Mouse (Mus musculus) gastrocnemius, postnatal 14 days (tissue): Measurements from ENCODE around the gene Fam234a. TPM values are rescaled to one million over a fixed set of nuclear protein-coding genes. Genes with fewer than 3 reads are reported as not detected.
"Not testable (repeated sequence)": the region's sequence is repeated elsewhere in the genome, so short reads cannot be mapped to it uniquely, and the experiment has no call there.

Experiments
- DNase-seq: peaks from one replicate; pipeline ENCODE4 v3.0.0; 2021; ENCODE audit warnings: mixed read lengths
- intact Hi-C: fragments of 180-260 bp; cut with DNase I; formaldehyde crosslinking; loops from one replicate; pipeline ENCODE4 v1.15.1; 2025; ENCODE audit warnings: low total_unique reads
- long read RNA-seq, 2 experiments: library from polyadenylated mRNA; stranded (forward); transcript quantifications; one replicate each; pipeline ENCODE4 v2.0.0; 2021
- total RNA-seq, 2 experiments: library from RNA; stranded (reverse); gene quantifications; 2 replicates each; pipeline ENCODE4 v1.2.3; 2021

Fam234a gene
- 10 to 100 TPM; 47.8 to 62.8 TPM for total RNA-seq
- long read RNA-seq, experiment 1, transcript Fam234a-202 (12 exons, 2,629 nt): major isoform, 22 of 89 reads
- long read RNA-seq, experiment 1, transcript Fam234a-206 (12 exons, 2,749 nt): minor isoform, 14 of 89 reads
- long read RNA-seq, experiment 1, transcript Fam234a-201 (13 exons, 3,714 nt): minor isoform, 15 of 89 reads
- long read RNA-seq, experiment 1, transcript Fam234a-209 (13 exons, 2,833 nt): minor isoform, 16 of 89 reads
- long read RNA-seq, experiment 1, partial matches to known transcripts: 6 of 89 reads
- long read RNA-seq, experiment 1, other reads (novel, unspliced or antisense): 15 of 89 reads
- long read RNA-seq, experiment 2, transcript Fam234a-201 (13 exons, 3,714 nt): major isoform, 21 of 98 reads
- long read RNA-seq, experiment 2, transcript Fam234a-202 (12 exons, 2,629 nt): minor isoform, 18 of 98 reads
- long read RNA-seq, experiment 2, transcript Fam234a-209 (13 exons, 2,833 nt): minor isoform, 15 of 98 reads
- long read RNA-seq, experiment 2, transcript Fam234a-206 (12 exons, 2,749 nt): minor isoform, 13 of 98 reads
- long read RNA-seq, experiment 2, partial matches to known transcripts: 7 of 98 reads
- long read RNA-seq, experiment 2, other reads (novel, unspliced or antisense): 16 of 98 reads

DNA sequence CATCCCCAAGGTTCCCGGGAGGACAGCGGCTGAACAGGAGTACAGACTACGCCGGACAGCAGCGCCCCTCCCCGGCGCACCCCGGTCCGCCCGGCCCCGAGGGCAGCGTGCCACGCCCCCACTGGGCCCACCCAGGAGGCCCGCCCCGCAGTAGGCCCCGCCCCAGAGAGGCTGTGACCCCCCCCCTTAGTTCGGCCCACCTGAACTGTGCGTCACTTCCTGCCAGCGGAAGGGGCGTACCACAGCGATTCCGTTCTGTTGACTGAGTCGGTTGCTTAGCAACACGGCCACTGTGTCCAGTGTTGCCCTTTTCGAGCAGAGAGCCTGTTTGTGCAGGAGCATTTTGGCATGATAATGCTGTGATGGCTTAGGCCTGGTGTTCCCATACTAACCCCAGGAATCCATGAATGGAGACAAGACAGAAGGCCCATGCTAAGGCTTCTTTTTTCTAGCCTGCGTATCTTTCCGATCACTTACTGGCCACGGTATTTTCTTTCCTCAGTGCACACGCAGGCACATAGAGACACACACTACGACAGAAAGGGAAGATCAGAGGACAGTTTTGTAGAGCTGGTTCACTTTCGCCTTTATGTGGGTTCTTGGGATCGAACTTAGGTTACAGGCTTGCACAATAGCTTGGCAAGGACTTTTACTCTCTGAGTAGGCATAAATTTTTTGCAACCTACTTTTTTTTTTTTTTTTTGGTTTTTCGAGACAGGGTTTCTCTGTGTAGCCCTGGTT, at the start of gene Fam234a:
Gene Fam234a (minus strand): TSS at position 142 of the 741 bp plus-strand sequence.
- intact Hi-C loops: loop anchor here (10.0 kb wide), 1 partner anchor 109 kb away; the partner anchor contains the start of gene Axin1
- DNase-seq: peak; percentile 97

DNA sequence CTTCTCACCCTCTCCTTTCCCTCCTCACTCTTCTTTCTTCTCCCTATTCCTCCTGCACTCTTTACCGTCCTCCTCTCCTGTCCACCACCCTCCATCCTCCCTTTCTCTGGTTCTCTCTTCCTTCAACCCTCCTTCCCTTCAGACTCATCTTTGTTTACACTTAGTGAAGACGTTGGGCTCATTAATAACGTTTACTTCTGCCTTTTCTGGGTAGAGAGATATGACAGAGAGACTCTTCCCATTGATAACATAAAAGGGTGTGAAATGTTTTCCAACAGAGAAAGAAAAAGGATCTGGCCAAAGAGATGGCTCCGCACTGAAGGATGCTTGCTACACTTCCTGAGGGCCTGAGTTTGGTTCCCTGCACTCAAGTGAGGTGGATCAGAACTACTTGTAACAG, 45.4 kb upstream of the Fam234a start:
- DNase-seq: no peak
- intact Hi-C loops: no loop called here

GRCm38 (mm10) chr17:26286199-26286955, 42.3 kb upstream of the Fam234a start:
- intact Hi-C loops: no loop called here
- DNase-seq: no peak

DNA sequence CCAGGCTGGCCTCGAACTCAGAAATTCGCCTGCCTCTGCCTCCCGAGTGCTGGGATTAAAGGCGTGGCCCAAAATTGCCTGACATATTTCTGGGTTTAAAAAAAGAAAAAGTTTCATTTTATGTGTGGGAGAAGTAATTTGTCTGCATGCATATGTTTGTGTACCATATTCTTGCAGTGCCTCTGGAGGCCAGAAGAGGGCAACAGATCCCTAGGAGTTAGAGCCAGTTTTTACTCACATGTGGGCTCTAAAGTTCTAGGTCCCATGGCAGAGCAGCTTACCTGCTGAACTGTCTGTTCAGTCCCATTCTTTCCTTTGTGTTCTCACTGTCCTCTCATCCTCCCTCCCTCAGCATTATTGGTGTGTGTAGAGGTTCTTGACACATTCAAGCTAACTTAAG, 32.7 kb upstream of the Fam234a start:
- intact Hi-C loops: no loop called here
- no peak for DNase-seq

DNA sequence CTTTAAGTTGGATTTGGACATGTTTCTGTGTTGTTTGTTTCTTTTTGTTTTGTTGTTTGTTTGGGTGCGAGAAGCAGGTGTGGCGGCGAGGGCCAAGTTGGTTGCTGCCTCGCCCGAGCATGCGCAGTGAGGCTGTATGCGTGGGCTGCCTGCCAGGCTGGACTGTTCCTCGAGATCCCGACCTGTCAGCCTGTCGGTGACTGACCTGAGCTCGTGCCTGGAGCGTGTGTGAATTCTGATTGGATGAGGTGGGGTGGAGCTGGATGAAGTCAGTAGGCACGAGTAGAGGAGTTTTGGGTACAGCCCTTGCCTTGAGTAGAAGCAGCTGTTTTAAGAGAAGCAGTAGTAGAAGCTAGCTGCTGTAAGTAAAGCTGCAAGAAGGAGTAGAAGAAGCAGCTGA, 31.9 kb upstream of the Fam234a start:
- no peak for DNase-seq
- intact Hi-C loops: no loop called here

DNA sequence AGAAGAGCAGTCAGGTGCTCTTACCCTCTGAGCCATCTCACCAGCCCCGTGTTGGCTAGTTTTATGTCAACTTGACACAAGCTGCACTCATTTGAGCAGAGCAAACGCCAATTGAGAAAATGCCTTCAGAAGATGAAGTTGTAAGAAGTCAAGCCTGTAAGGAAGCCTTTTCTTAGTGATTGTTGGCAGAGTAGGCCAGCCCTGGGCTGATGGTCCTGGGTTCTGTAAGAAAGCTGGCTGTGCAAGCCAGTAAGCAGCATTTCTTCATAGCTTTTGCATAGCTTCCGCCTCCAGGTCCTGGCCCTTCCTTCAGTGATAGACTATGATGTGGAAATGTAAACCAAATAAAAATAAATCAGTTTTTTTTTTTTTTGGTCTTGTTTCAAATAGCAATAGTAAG, 28.5 kb upstream of the Fam234a start:
- intact Hi-C loops: no loop called here
- DNase-seq: no peak

GRCm38 (mm10) chr17:26269577-26269976, 25.5 kb upstream of the Fam234a start:
- intact Hi-C loops, DNase-seq: not testable (repeated sequence)

GRCm38 (mm10) chr17:26268851-26269250, 24.8 kb upstream of the Fam234a start:
- DNase-seq: no peak
- intact Hi-C loops: no loop called here

- no peak for DNase-seq
Measured at GRCm38 (mm10) chr17:26262384-26262783, 18.3 kb upstream of the Fam234a start.

GRCm38 (mm10) chr17:26261826-26262225, 17.8 kb upstream of the Fam234a start:
- DNase-seq: no peak
- intact Hi-C loops: no loop called here

More at GRCm38 (mm10) chr17:26262384-26262783, 18.3 kb upstream of the Fam234a start:
- intact Hi-C loops: no loop called here

- DNase-seq: no peak
- intact Hi-C loops: no loop called here
Measured at GRCm38 (mm10) chr17:26255313-26255712, 11.3 kb upstream of the Fam234a start.

- intact Hi-C loops: no loop called here
- no peak for DNase-seq
Measured at GRCm38 (mm10) chr17:26253399-26253798, 9.4 kb upstream of the Fam234a start.

GRCm38 (mm10) chr17:26252539-26253251, 8.7 kb upstream of the Fam234a start, which contains the start of gene Luc7l:
TSS of gene Luc7l (plus strand) at chr17:26252896.
- intact Hi-C loops: no loop called here
- DNase-seq: peak; percentile 94

- DNase-seq: no peak
- intact Hi-C loops: no loop called here
Measured at GRCm38 (mm10) chr17:26251886-26252538, 8.0 kb upstream of the Fam234a start.

- peak; percentile 80 for DNase-seq
- intact Hi-C loops: loop anchor here (10.0 kb wide), 1 partner anchor 109 kb away; the partner anchor contains the start of gene Axin1
Measured at GRCm38 (mm10) chr17:26243471-26244100, 456 bp downstream of the Fam234a start.

DNA sequence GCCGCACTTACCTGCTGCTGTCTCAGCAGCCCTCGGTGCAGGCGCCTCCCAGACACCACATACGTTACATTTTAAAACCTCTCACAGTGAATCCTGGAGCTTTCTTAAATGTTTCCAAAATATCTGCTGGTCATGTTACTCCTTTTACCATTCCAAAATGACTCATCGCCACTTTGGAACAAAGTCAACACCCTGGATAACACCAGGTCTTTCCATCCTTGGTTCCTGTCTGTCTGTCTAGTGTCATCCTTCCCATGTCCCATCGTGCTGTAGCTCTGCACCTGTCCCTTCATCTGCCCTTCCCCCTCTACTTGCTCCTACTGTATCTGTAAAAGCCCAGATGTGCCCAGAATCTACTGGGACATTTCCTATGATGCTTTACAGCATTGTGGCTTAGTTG, 3.1 kb downstream of the Fam234a start:
- intact Hi-C loops: loop anchor here (10.0 kb wide), 1 partner anchor 106 kb away; the partner anchor contains the start of gene Axin1
- DNase-seq: no peak

- DNase-seq: no peak
- intact Hi-C loops: loop anchor here (10.0 kb wide), 1 partner anchor 105 kb away; the partner anchor contains the start of gene Axin1
Measured at GRCm38 (mm10) chr17:26240120-26240790, 3.8 kb downstream of the Fam234a start.
